Mouse (Mus musculus) megakaryocyte, embryonic 14.5 days (primary cell): ENCODE results near the gene Clec1b. TPM values are rescaled to one million over a fixed set of nuclear protein-coding genes. Genes with fewer than 3 reads are reported as not detected.
A peak's percentile ranks its signal among the peaks of the same experiment; 100 is the strongest.

ENCODE experiments used
- H3K27me3 ChIP-seq: replicated peaks from 2 replicates; pipeline ENCODE3; 2012; ENCODE audit warnings: inconsistent platforms
- H3K36me3 ChIP-seq: replicated peaks from 2 replicates; pipeline ENCODE3; 2012; ENCODE audit warnings: low read length, inconsistent platforms, mixed read lengths
- H3K4me1 ChIP-seq: 2 replicates; pipeline ENCODE4 v1.6.1; 2012; ENCODE audit warnings: inconsistent platforms
- H3K4me3 ChIP-seq: replicated peaks from 2 replicates; pipeline ENCODE3; 2012; ENCODE audit warnings: moderate library complexity, mild to moderate bottlenecking, inconsistent platforms
- H3K9me3 ChIP-seq: 2 replicates; pipeline ENCODE4 v1.6.1; 2012; ENCODE audit warnings: inconsistent platforms
- FLI1 ChIP-seq: IDR thresholded peaks from 2 replicates; pipeline ENCODE4 v1.6.1; 2012; ENCODE audit warnings: low read length, inconsistent platforms, mixed read lengths
- GATA1 ChIP-seq: IDR thresholded peaks from 3 replicates; pipeline ENCODE4 v1.6.1; 2012; ENCODE audit warnings: mixed read lengths, low read length, inconsistent platforms, borderline replicate concordance
- polyA plus RNA-seq: library from polyadenylated mRNA; stranded (reverse); fragments of >175 nt; gene quantifications from 2 replicates; pipeline ENCODE4 v1.2.3, GENCODE M21; 2012; ENCODE audit warnings: low replicate concordance; ENCODE audit not compliant: insufficient read depth

The Clec1b gene
- polyA plus RNA-seq, 1 experiment: 19.5 TPM

DNA sequence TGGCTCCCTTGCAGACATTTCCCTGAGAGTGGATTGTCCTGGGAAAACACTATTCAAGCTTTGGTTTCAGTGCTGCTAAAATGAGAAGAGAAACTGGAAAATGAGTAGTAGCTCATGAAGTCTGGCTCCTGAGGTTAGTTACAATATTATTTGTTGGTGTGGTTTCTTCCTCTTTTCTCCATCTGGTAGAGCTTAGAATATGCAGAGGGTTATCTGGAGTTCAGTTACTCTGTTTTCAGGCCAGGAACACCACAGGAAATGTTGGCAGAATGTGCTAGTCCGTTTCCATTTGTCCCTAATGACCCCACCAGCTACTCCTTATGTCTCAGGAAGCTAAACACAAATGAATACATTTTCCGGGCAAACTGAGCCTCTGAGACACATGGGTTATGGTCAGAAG lies 10.2 kb downstream of the Clec1b start:
- TF ChIP-seq FLI1 (no peak), GATA1 (no peak)
- Histone ChIP-seq H3K36me3 (peaks cover 82% of the 10 kb centered on the region), H3K4me3 (no peak overlapping the region), H3K9me3 (no peaks in the 10 kb centered on the region), H3K27me3 (no peaks in the 10 kb centered on the region), H3K4me1 (peaks cover 65% of the 10 kb centered on the region)

DNA sequence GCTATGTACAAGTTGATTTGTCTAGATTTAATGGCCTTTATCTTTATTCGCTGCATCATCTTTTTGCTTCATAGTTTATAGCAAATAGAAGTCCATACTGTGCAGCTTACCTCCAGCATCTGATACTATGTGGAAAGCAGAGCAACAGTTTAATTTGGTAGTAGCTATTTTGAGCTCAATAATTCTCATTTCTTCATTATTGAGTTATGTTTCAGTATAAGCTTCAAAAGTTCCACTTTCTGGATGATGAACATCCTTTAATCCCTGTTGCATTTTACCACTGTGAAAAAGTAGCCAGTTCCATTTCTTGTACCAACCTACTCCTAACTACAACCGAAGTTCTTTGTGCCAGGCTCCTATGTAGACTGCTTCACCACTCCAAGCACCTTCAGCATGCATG lies 11.5 kb downstream of the Clec1b start, which contains the start of gene Clec9a:
Gene Clec9a, plus strand, starts transcription at position 301 of the 400 bp plus-strand sequence.
- H3K27me3 ChIP-seq: no peaks in the 10 kb centered on the region
- H3K4me3 ChIP-seq: peak within 1 kb of the TSS; percentile 42
- peaks cover 82% of the 10 kb centered on the region for H3K36me3 ChIP-seq
- H3K4me1 ChIP-seq: peaks cover 67% of the 10 kb centered on the region
- no peaks in the 10 kb centered on the region for H3K9me3 ChIP-seq
- TF ChIP-seq GATA1 (no peak), FLI1 (no peak)

DNA sequence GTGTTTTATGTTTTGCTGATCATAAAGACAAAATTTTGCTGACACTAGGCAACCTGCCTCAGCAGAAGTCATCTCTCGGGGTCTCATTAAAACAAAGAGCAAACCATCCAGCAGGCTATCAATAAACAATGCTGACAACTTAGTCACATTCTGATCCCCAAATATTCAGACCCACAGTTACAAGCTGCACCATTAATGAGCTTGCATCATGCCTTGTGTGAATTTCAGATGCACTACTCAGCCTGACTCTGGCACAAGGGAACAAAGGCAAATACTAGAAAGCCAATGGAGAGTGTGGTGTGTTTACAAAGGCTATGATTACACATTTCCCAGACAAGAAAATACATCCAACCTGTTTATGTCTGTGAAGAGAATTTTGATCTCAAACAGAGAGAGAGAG lies 17.1 kb downstream of the Clec1b start:
- no peaks in the 10 kb centered on the region for H3K9me3 ChIP-seq
- no peaks in the 10 kb centered on the region for H3K27me3 ChIP-seq
- peaks cover 63% of the 10 kb centered on the region for H3K4me1 ChIP-seq
- H3K36me3 ChIP-seq: peaks cover 90% of the 10 kb centered on the region
- TF ChIP-seq GATA1 (no peak), FLI1 (no peak)
- H3K4me3 ChIP-seq: no peak overlapping the region

DNA sequence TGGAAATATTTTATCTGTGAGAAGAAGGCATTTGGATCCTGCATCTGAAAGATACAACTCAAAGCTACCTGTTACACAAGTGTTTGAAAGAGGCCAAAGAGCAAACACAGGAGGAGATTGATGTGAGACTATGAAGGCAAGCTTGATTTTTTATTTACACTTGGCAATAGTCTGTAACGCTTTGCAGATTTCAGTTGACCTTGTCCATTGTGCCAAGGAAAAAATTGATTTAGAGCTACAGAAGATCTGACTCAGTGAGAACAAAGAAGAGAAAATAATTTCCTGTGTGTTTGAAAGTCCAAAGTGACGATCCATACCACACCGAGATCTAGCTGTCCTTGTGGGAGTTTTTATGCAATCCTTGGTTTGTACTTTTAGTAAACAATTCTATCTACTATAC lies 25.2 kb downstream of the Clec1b start:
- Histone ChIP-seq H3K4me3 (no peak overlapping the region), H3K36me3 (peaks cover 87% of the 10 kb centered on the region), H3K27me3 (no peaks in the 10 kb centered on the region), H3K4me1 (peaks cover 85% of the 10 kb centered on the region), H3K9me3 (no peaks in the 10 kb centered on the region)
- TF ChIP-seq GATA1: no peak
- TF ChIP-seq FLI1: no peak

DNA sequence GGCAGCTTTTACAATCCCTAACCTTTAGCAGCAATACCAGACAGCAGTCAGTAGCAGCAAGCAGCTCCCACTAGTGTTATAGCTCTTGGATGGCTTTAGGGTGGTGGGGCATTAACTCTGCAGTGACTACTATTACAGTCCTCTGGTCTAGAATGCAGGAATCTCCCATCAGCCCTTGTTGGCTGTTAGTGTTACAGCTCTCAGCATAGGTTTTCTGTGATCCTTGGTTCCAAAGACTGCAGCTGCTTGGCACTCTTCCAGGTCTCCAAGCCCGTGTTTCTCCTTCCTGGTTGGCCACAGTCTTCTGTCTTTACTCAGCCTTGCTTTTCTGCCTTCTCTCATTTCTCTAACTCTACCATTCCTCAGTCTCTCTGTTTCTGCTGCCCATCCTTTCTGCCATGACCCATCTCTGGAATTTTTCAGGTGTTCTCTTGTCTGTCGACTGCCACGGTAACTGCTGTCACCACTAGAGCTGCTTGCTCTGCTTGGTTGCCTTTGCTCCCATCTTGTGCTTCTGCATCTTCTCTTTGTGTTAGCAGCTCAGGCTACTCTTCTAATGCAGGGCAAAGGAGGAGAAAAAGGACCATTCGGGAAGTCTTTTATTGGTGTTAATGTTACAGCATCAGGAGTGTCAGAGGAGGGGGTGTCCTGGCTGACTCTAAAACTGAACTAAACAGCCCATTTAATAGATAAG lies 26.1 kb downstream of the Clec1b start:
- H3K27me3 ChIP-seq: no peaks in the 10 kb centered on the region
- no peak overlapping the region for H3K4me3 ChIP-seq
- no peak for TF ChIP-seq GATA1
- TF ChIP-seq FLI1: no peak
- H3K9me3 ChIP-seq: no peaks in the 10 kb centered on the region
- H3K4me1 ChIP-seq: peaks cover 88% of the 10 kb centered on the region
- peaks cover 91% of the 10 kb centered on the region for H3K36me3 ChIP-seq

DNA sequence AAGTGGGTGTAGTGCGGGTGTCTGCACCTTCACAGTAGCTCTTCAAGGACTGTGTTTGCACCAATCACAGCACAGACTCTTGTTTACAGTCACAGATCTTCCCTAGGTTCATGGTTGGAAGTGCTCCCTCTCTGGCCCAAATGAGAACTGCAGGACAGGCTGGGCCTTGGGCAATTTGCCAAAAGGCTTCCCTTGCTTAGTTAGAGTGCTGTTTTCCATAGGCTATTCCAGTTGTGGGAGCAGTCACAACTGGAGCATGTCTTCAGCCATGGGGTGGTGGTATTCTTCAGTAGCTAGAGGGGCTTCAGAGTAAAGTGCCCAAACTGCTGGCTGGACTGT lies 26.6 kb downstream of the Clec1b start:
- Histone ChIP-seq H3K9me3 (no peaks in the 10 kb centered on the region), H3K4me1 (peaks cover 91% of the 10 kb centered on the region), H3K27me3 (no peaks in the 10 kb centered on the region), H3K4me3 (no peak overlapping the region), H3K36me3 (peaks cover 91% of the 10 kb centered on the region)
- no peak for TF ChIP-seq FLI1

DNA sequence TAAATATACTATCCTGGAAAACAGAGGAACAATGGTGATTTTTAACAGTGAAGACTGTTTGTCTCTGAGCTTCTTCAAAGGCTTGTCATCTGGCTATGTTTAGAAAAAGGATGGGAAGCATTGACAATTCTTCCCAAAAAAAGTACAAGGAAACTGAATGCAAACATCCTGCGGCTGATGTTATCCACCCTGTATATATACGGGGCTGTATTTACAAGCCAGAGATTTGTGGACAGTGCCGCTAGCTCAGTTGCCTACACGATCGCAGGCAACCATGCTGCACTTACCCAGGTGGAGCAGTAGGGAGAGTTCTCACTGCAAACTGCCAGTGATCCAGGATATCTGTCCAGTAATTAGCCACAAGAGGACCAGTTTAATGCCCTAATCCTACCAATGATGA lies 28.1 kb downstream of the Clec1b start:
- Histone ChIP-seq H3K4me3 (peak overlapping the region; percentile 75), H3K4me1 (peaks cover 93% of the 10 kb centered on the region), H3K27me3 (no peaks in the 10 kb centered on the region), H3K9me3 (no peaks in the 10 kb centered on the region), H3K36me3 (peaks cover 90% of the 10 kb centered on the region)
- TF ChIP-seq FLI1 (no peak), GATA1 (no peak)

DNA sequence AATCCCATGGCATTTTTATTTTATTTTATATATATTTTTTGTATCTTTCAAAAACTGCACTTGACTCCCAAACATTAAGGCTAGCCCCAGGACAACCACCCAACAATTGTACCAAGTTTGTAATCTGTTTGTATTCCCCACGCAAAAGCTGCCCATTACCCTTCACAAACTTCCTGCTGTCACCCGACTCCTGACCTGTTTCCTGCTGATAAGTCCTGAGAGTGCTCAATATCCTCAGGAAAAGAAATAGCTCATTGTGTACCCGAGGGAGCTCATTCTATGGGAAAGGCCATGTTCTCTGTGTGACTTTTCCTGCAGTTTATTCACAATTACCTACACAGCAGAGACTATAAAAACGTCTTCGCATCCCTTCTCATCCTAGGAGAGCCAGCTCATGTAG lies 28.7 kb downstream of the Clec1b start:
- H3K4me3 ChIP-seq: no peak overlapping the region
- H3K4me1 ChIP-seq: peaks cover 93% of the 10 kb centered on the region
- H3K36me3 ChIP-seq: peaks cover 88% of the 10 kb centered on the region
- H3K9me3 ChIP-seq: no peaks in the 10 kb centered on the region
- H3K27me3 ChIP-seq: no peaks in the 10 kb centered on the region
- 0 out of 3 replicates have a peak, but pooled peaks have one; percentile 52 for TF ChIP-seq GATA1
- peak; percentile 89 for TF ChIP-seq FLI1

DNA sequence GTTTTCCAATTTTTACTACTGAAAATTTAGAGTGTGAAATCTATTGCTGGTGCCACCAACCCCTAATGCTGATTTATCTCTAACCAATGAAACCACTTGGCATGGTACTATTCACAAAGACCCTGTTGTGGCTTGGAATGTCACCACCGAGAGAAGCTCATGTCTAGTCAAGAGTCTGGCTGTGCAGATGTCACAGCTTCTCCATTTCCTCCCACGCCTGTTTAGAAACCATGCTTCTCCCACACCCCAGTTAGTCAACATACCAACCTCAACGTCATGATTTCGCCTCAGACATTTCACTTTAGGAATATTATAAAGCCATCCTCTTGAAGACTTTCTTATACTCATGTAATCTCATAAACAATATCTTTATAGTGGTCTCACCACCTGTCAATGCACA lies 30.2 kb downstream of the Clec1b start:
- peaks cover 93% of the 10 kb centered on the region for H3K4me1 ChIP-seq
- H3K4me3 ChIP-seq: no peak overlapping the region
- TF ChIP-seq GATA1: no peak
- no peak for TF ChIP-seq FLI1
- H3K9me3 ChIP-seq: no peaks in the 10 kb centered on the region
- no peaks in the 10 kb centered on the region for H3K27me3 ChIP-seq
- peaks cover 85% of the 10 kb centered on the region for H3K36me3 ChIP-seq

DNA sequence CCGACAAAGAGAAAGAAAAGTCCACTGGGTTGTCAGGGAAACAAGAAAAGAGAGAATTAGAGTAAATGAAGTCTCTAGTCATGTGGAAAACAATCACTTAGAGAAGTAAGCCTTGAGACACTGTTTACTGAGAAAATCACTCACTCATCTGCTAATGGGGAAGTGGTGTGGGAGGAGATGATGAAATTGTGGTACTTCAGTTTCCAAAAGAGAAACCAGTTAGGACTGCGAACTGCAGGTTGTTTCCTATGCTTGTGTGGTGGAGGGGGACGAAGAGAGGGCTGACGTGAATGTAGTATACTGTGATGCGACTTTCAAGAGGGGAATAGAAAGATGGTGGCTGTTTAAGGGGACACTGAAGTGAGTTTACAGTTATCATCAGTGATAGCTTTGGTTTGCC lies 37.1 kb downstream of the Clec1b start:
- Histone ChIP-seq H3K27me3 (no peaks in the 10 kb centered on the region), H3K4me1 (peaks cover 57% of the 10 kb centered on the region), H3K9me3 (no peaks in the 10 kb centered on the region), H3K4me3 (peak overlapping the region; percentile 84), H3K36me3 (peaks cover 85% of the 10 kb centered on the region)
- TF ChIP-seq FLI1: no peak
- TF ChIP-seq GATA1: no peak
